Mouse (Mus musculus): ENCODE data around the gene Sugct. TPM values are rescaled to one million over a fixed set of nuclear protein-coding genes. Genes with fewer than 3 reads are reported as not detected.

Sugct gene
- 1 to 10 TPM; 2.1 to 3.0 TPM for total RNA-seq (2021)
- long read RNA-seq, experiment 1, partial matches to known transcripts: 0 of 1 reads
- long read RNA-seq, experiment 1, other reads (novel, unspliced or antisense): 1 of 1 reads
- long read RNA-seq, experiment 2: 0 reads

GRCm38 (mm10) chr13:17694911-17695699 lies at the start of gene Sugct, which contains the start of gene Mplkip:
Sugct (minus strand) TSS chr13:17695553.
Mplkip (plus strand) TSS chr13:17695192.
- Histone ChIP-seq H3K27ac (peak within 1 kb of the TSS; percentile 96), H3K4me3 (peak within 1 kb of the TSS; percentile 78)
- TF ChIP-seq CTCF (IDR thresholded peaks at IDR 0.05): no peak
- intact Hi-C loops (cut with DNase I): loop anchor here (1.0 to 10.0 kb wide), 2 partner anchors 110 to 1710 kb away; partner anchors contain the start of gene Cdk13
- peak; percentile 98 to 99 for DNase-seq (ENCODE audit: extremely low spot score in 1 of 2, low spot score in 2 of 2)

GRCm38 (mm10) chr13:17728798-17729197 lies 33.4 kb upstream of the Sugct start:
- DNase-seq (ENCODE audit: extremely low spot score in 1 of 2, low spot score in 2 of 2): no peak
- no peak for TF ChIP-seq CTCF (IDR thresholded peaks at IDR 0.05)
- intact Hi-C loops (cut with DNase I): no loop called here

GRCm38 (mm10) chr13:17727922-17728321 lies 32.6 kb upstream of the Sugct start:
- intact Hi-C loops (cut with DNase I): no loop called here
- DNase-seq (ENCODE audit: extremely low spot score in 1 of 2, low spot score in 2 of 2): no peak
- no peak for TF ChIP-seq CTCF (IDR thresholded peaks at IDR 0.05)
- Histone ChIP-seq H3K4me3 (no peak overlapping the region), H3K27ac (no peak overlapping the region)

More at GRCm38 (mm10) chr13:17728798-17729197, 33.4 kb upstream of the Sugct start:
- no peak overlapping the region for H3K27ac ChIP-seq
- no peak overlapping the region for H3K4me3 ChIP-seq

- no peak for DNase-seq (ENCODE audit: extremely low spot score in 1 of 2, low spot score in 2 of 2)
- intact Hi-C loops (cut with DNase I): no loop called here
- TF ChIP-seq CTCF (IDR thresholded peaks at IDR 0.05): no peak
- no peak overlapping the region for H3K27ac ChIP-seq
- no peak overlapping the region for H3K4me3 ChIP-seq
Observed at GRCm38 (mm10) chr13:17717357-17717756, 22.0 kb upstream of the Sugct start.

- Histone ChIP-seq H3K4me3 (no peak overlapping the region), H3K27ac (no peak overlapping the region)
- intact Hi-C loops (cut with DNase I): no loop called here
- DNase-seq (ENCODE audit: extremely low spot score in 1 of 2, low spot score in 2 of 2): no peak
- TF ChIP-seq CTCF (IDR thresholded peaks at IDR 0.05): no peak
Observed at GRCm38 (mm10) chr13:17708784-17709311, 13.5 kb upstream of the Sugct start.

- no peak for TF ChIP-seq CTCF (IDR thresholded peaks at IDR 0.05)
- Histone ChIP-seq H3K27ac (no peak overlapping the region), H3K4me3 (no peak overlapping the region)
- DNase-seq (ENCODE audit: extremely low spot score in 1 of 2, low spot score in 2 of 2): no peak
- intact Hi-C loops (cut with DNase I): no loop called here
Observed at GRCm38 (mm10) chr13:17705188-17705826, 10.0 kb upstream of the Sugct start.

GRCm38 (mm10) chr13:17702311-17702710 lies 7.0 kb upstream of the Sugct start:
- Histone ChIP-seq H3K4me3 (no peak overlapping the region), H3K27ac (no peak overlapping the region)
- no peak for DNase-seq (ENCODE audit: extremely low spot score in 1 of 2, low spot score in 2 of 2)
- TF ChIP-seq CTCF (IDR thresholded peaks at IDR 0.05): no peak
- intact Hi-C loops (cut with DNase I): no loop called here

- DNase-seq (ENCODE audit: extremely low spot score in 1 of 2, low spot score in 2 of 2): no peak
Observed at GRCm38 (mm10) chr13:17701322-17701721, 6.0 kb upstream of the Sugct start.

GRCm38 (mm10) chr13:17700090-17700715 lies 4.8 kb upstream of the Sugct start:
- H3K4me3 ChIP-seq: no peak overlapping the region
- TF ChIP-seq CTCF (IDR thresholded peaks at IDR 0.05): no peak
- no peak overlapping the region for H3K27ac ChIP-seq
- no peak for DNase-seq (ENCODE audit: extremely low spot score in 1 of 2, low spot score in 2 of 2)
- intact Hi-C loops (cut with DNase I): no loop called here

More at GRCm38 (mm10) chr13:17701322-17701721, 6.0 kb upstream of the Sugct start:
- intact Hi-C loops (cut with DNase I): no loop called here
- TF ChIP-seq CTCF (IDR thresholded peaks at IDR 0.05): no peak
- no peak overlapping the region for H3K27ac ChIP-seq
- H3K4me3 ChIP-seq: no peak overlapping the region

GRCm38 (mm10) chr13:17695898-17696580 lies 686 bp upstream of the Sugct start:
- no peak for DNase-seq (ENCODE audit: extremely low spot score in 1 of 2, low spot score in 2 of 2)
- H3K4me3 ChIP-seq: peak overlapping the region; percentile 78
- peak overlapping the region; percentile 96; the same call in 1 of the 2 replicates for H3K27ac ChIP-seq
- intact Hi-C loops (cut with DNase I): loop anchor here (1.0 to 10.0 kb wide), 2 partner anchors 109 to 1711 kb away; partner anchors contain the start of gene Cdk13
- TF ChIP-seq CTCF (IDR thresholded peaks at IDR 0.05): no peak

- intact Hi-C loops (cut with DNase I): loop anchor here (10.0 kb wide), 1 partner anchor 1710 kb away; no protein-coding TSS in a partner anchor
- H3K27ac ChIP-seq: peak overlapping the region; percentile 80
- peak in 1 of 2 experiments; percentile 53 for DNase-seq (ENCODE audit: extremely low spot score in 1 of 2, low spot score in 2 of 2)
- H3K4me3 ChIP-seq: peak overlapping the region; percentile 78
- TF ChIP-seq CTCF (IDR thresholded peaks at IDR 0.05): no peak
Observed at GRCm38 (mm10) chr13:17694414-17694813, 939 bp downstream of the Sugct start.

Measured in left cerebral cortex, adult 2 months (tissue).